Mouse (Mus musculus) gastrocnemius, postnatal 14 days (tissue): ENCODE results near the gene Dctn1. TPM values are rescaled to one million over a fixed set of nuclear protein-coding genes. Genes with fewer than 3 reads are reported as not detected.

Experiments
- DNase-seq: peaks from one replicate; pipeline ENCODE4 v3.0.0; 2021; ENCODE audit warnings: mixed read lengths
- intact Hi-C: fragments of 180-260 bp; cut with DNase I; formaldehyde crosslinking; loops from one replicate; pipeline ENCODE4 v1.15.1; 2025; ENCODE audit warnings: low total_unique reads
- total RNA-seq, 2 experiments: library from RNA; stranded (reverse); gene quantifications; 2 replicates each; pipeline ENCODE4 v1.2.3; 2021

Dctn1 gene
- total RNA-seq, 2 experiments from 2014 or later: 116 to 120 TPM

DNA sequence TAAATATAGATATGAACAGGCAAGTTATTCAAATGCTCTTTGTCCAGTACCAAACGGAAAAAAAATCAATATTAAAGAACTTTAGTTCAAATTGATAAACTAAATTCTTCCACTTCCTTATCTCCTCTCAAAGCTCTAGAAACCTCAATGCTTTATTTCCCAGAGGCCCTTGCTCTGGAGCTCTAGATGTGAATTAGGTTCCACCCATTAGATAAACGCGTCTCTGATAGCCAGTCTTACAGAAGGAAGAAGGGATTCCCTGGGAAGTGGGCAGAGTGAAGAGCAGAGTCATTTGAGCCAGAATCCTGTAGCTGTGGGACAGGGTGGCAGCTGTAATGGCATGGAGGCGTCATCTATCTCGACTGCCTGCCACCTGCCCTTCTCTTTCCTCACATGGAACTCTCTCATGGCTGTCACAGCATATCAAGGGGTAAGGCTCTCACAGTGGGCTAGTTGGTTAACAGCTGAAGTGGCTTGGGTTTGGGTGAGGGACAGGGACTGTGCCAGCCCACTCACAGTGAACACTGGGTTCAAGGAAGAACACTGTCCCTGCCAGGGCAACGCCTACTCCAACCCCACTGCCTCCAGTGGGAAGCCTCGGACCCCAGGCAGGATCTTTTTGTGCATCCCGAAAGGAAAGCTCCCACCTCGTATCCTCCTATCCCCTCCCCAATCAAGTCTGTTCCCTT lies 41.8 kb downstream of the Dctn1 start:
- no peak for DNase-seq
- intact Hi-C loops: no loop called here

DNA sequence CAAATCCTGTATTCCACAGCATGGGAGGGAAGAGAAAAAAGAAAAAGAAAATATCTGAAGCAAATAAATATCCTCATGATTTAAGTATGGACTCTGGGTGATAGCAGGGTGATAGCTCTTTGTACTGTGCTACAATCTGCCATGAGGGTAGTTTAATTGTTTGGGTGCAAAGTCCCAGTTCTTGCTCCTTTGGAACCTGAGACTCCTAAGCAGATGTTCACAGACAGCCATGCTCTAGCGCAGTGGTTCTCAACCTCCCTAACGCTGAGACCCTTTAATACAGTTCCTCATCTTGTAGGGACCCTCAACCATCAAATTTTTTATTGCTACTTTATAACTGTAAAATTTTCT lies 42.3 kb downstream of the Dctn1 start:
- intact Hi-C loops: no loop called here
- no peak for DNase-seq

DNA sequence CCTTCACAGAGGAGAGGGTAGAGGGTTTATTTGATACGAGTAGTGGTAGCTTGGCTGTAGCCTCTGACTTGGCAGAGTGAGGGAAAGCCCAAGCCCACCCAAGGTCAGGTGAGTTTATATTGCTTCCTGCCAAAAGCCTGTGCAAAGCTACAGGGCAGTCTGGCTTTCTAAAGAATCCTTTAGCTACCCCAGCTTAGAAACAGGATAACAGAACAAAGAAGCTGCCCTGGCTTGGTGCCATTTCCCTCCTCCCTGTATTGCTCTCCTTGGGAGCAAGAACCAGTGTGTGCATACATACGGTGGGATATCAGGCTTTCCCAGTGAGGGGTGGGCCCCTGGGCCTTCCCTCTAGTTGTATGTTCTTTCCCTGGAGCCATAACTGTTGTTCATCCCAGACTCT lies 44.8 kb downstream of the Dctn1 start:
- intact Hi-C loops: no loop called here
- no peak for DNase-seq

DNA sequence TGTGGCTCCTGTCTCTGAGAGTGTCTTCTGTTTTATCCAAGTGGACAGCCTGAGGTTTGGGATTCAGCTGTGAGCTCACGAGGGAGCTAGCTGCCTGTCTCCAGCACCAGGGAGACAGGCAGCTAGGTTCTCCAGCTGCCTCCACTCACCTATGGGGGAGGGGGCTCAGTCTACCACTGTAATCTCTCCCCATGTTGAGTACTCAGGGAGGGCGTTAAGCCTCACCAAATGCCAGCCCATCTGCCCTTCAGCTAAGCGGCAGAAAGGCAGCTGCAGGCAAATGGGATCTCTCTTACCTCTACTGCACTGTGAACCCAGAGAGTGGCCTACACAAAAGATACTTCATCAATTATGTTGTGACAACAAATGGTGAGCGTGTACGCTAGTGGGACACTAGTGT lies 45.8 kb downstream of the Dctn1 start:
- intact Hi-C loops: no loop called here
- no peak for DNase-seq

DNA sequence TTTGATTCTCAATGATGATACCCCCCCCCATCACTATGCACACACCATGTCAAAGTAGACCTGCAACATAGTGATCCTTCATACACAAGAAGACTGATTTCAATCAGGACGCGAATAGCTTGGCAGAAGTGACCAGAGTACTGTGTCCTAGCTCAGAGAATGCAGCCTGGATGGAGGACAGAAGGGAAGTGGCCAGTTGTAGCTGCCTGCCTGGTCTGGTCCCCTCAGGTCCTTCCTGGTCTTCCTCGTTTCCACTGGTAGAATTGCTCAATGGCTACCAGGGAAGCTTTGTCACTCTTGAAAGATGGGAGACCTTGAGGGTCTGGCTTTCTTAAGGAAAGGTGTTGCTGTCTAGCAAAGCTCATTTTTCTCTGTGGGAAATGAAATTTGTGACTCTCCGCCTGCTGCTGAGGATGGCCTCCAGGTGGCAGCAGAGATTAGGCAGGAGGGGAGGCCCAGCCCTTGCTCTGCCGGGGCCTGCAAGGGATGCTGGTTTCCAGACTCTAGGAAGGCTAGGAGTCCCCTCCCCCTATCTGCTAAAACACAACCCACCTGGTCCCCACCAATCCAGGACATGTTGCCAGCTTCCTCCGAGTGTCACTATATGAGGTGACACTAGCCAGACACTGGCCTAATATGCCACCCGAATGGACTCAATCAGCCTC lies 49.4 kb downstream of the Dctn1 start:
- intact Hi-C loops: no loop called here
- peak; percentile 70 for DNase-seq

DNA sequence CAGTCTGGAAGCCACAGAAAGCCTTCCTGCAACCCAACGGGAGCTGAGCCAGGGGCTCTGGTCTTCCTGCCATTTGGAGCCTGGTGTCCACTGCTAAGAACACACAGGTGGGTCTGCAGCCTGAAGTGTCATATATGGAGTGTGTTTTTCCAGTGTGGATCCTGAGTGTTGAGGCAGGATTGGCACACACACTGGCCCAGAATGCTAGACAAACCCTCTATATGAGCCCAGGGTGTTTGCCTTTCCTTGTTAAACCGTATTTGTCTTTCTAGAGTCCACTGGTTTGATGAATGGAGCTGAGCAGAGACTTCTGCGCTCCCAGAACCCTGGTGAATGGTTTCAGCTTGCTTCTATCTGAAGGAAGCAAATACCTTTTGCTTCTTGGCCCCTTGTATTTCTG lies 54.1 kb downstream of the Dctn1 start, which contains the start of gene Slc4a5:
TSS of gene Slc4a5 (plus strand) at position 15 of the 400 bp plus-strand sequence.
- DNase-seq: no peak
- intact Hi-C loops: no loop called here

DNA sequence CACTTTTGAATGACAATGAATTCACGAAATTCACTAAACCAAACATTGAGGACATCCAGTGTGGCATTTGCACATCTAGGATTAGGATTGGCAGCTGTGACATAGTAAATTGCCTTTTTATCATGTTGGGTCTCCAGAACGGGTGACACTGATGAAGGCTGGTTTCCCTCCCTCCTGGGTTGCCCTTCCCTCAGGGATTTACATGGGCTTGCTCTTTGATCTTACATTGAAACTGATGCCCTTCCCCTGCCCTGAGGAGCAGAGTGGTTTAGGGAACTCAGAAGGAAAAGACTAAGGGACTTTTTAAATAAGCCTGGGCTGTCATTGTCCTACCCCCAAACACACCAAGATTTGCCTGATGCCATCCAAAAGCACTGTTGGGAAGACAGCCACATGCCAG lies 65.8 kb downstream of the Dctn1 start:
- DNase-seq: no peak
- intact Hi-C loops: no loop called here

DNA sequence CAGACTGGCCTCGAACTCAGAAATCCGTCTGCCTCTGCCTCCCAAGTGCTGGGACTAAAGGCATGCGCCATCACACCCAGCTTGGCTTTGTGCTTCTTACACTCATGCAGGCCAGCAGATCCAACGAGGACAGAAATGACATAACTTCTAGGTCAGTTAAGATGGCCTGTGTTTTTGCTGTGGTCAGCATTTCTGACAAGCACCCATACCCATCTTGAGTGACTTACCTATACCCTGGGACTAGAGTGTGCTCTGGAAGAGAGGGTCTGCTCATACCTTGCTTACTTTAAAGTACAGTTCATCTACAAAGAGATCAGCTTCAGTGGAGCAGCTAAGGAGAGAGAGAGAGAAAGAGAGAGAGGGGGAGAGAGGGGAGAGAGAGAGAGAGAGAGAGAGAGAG lies 67.6 kb downstream of the Dctn1 start:
- intact Hi-C loops: no loop called here
- no peak for DNase-seq

DNA sequence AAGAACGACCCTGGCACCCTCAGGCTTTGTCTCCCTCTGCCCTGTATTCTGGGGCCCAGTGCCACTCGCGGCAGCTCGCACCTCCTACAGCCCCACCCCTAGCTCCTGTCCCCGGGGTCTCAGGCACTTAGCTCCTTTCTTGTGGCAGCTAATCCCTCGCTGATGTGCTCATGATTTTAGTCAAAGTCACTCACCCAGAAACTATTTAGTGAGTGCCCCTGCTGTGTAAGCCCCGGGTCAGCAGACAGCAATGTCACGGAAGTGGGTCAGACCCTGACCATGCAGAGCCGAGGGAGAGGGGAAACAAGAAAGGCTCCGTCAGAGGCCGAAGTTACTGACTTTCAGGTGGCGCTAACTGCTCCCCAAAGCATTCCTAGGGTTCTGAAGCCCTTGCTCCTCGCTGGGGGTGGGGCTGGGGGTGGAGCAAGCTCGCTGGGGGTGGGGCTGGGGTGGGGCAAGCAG lies 68.6 kb downstream of the Dctn1 start:
- DNase-seq: no peak
- intact Hi-C loops: no loop called here

DNA sequence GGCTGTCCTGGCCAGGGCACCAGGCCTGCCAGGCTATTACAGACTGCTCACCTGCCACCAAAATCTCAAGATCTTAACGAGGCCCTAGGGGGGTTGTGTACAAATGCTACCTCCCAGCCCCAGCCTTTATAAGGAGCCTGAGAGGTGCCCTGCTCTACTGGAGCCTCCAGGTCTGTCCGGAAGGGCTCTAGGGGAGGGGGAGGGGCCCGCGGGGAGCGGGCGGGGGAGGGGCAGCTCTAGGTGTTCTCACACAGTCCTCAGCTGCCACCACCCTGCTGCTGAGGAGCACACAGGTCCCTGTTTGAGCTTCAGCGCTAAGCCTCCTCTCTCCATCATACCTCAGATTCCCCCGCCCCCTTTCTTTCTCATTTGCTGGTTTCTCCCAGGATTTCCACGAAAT lies 71.4 kb downstream of the Dctn1 start:
- no peak for DNase-seq
- intact Hi-C loops: no loop called here

DNA sequence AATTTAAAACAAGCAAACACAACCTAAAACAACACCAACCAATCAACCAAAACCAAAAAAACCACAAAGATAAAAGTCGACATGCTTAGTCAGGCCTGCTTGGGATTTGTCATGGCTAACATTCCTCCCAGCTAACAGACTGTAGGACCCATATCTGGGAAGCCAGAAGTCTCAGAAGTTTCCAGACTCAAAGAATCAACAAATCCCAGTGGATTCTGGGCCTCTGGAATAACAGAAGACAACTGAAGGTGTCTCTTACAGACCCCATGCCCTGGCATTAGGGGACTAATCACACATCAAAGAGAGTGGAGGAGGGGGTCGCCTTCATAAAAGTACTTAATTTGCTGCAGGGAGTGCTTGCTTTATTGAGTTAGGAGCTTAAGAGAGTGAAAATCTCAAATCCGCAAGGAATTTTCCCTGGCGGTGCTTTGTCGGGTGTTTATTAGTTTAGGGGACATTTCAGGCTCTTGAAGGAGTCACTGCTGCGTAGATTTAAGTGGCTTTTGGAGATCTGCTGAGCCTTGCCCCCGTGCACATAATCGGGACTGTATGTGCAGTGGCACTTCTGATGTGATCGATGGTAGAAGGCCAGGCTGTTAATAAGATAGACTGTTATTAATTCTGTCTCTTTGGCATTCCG lies 78.8 kb downstream of the Dctn1 start:
- intact Hi-C loops: no loop called here
- no peak for DNase-seq

DNA sequence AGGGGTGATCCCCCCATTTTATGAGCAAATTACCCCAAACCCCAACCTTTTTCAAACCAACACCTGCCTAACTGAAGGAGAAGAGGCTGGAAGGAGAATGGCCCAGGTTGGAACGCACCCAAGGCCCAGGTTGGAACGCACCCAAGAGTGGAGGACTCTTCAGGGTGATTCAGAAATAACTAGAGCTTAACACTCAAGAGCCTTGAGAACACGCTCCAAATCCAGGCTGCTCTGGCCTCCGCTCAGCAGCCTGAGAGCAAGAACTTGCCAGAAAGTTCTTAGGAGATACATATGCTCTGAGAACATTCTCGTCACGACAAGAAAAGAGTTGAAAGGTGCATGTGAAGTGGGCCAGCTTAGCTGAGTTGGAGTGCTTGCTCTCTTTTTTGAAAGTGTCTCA lies 79.4 kb downstream of the Dctn1 start:
- intact Hi-C loops: no loop called here
- DNase-seq: peak; percentile 36

DNA sequence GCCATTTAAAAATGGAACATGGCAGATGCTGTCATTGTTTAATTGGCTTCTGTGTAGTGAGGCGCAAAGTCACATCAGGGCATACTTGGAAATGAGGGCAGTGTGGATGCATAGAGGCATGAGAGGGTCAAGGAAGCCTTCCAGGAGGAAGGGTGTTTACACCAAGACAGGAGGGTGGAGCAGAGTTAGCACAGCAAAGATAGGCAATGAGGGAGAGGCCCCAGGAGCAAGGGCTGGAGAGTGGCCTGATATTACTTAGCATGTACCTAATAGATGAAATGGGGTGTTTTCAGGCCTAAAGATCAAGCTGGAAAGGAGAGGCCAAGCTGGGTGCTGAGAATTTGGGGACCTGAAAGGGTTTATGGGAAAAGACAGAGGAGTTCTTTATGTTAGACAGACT lies 80.3 kb downstream of the Dctn1 start:
- DNase-seq: no peak
- intact Hi-C loops: no loop called here

DNA sequence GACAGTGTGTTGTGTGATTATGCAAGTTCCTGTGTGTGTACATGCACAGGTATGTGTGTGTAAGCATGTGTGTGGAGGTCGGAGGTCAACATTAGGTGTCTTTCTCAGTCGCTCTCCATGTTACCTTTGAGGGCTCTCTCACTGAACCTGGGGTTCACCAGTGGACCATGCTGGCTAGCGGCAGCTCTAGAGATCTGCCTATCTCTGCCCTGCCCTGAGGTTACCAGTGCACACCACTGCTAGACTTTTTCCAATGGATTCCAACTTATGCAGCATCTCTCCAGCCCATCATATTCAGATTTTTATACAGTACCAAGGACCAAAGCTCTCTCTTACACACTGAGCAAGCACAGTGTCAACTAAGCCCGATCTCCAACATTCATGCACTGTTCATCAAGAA lies 81.0 kb downstream of the Dctn1 start:
- no peak for DNase-seq
- intact Hi-C loops: no loop called here

DNA sequence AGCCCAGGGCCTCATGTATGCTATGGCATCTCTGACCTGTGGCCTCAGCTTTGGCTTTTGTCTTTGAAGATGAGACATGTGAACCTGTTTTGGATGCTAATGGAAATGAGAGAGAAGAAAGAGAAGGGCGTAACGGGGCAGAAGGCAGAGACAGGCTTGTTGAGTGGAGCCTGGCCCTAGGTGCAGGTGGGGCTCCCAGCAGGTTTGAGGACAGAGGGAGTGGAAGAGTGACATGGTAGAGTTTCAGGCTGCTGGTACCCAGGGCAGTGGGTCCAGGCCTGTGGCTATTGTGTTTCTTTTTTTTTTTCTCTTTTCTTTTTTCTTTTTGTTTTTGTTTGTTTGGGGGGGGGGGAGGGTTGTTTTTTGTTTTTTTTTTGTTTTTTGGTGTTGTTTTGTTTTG lies 81.4 kb downstream of the Dctn1 start:
- intact Hi-C loops: no loop called here
- no peak for DNase-seq

Other genes starting within 250 kb of the Dctn1 start
- under 1 TPM; 0.16 to 0.71 TPM for gene Sema4f, start 226.2 kb upstream of the Dctn1 start, total RNA-seq
- gene M1ap, start 219.0 kb upstream of the Dctn1 start, total RNA-seq: 1 to 10 TPM in 1 of 2 experiments, under 1 TPM in 1; 0.82 to 1.1 TPM
- gene Dok1, start 132.4 kb upstream of the Dctn1 start, total RNA-seq: 1 to 10 TPM; 5.0 to 7.1 TPM
- gene Loxl3, start 131.7 kb upstream of the Dctn1 start, total RNA-seq: 1 to 10 TPM; 6.9 to 7.4 TPM
- gene Aup1, start 111.4 kb upstream of the Dctn1 start, total RNA-seq: 10 to 100 TPM; 60.2 to 65.8 TPM
- gene Htra2, start 110.6 kb upstream of the Dctn1 start, total RNA-seq: 10 to 100 TPM; 20.0 to 21.7 TPM
- gene Dqx1, start 108.1 kb upstream of the Dctn1 start, total RNA-seq: under 1 TPM; 0.27 to 0.35 TPM
- gene Tlx2, start 95.6 kb upstream of the Dctn1 start, total RNA-seq: not detected
- 1 to 10 TPM; 6.8 to 7.0 TPM for gene Pcgf1, start 88.1 kb upstream of the Dctn1 start, total RNA-seq
- gene Lbx2, start 79.6 kb upstream of the Dctn1 start, total RNA-seq: under 1 TPM in 1 of 2 experiments, not detected in 1; 0.49 TPM
- gene Ccdc142, start 64.3 kb upstream of the Dctn1 start, total RNA-seq: 1 to 10 TPM in 1 of 2 experiments, not detected in 1; 1.2 TPM
- gene Gm42688, start 64.3 kb upstream of the Dctn1 start, total RNA-seq: under 1 TPM; 0.88 to 1.00 TPM
- gene Mrpl53, start 56.9 kb upstream of the Dctn1 start, total RNA-seq: 100 to 1,000 TPM; 100 to 117 TPM
- 1 to 10 TPM; 6.8 to 8.8 TPM for gene Mogs, start 50.4 kb upstream of the Dctn1 start, total RNA-seq
- 10 to 100 TPM; 48.2 to 50.5 TPM for gene Wbp1, start 44.4 kb upstream of the Dctn1 start, total RNA-seq
- 10 to 100 TPM; 14.5 to 15.2 TPM for gene Ino80b, start 40.5 kb upstream of the Dctn1 start, total RNA-seq
- gene Rtkn, start 30.5 kb upstream of the Dctn1 start, total RNA-seq: 10 to 100 TPM; 13.0 to 16.5 TPM
- 1 to 10 TPM; 1.2 to 2.0 TPM for gene Wdr54, start 9.5 kb upstream of the Dctn1 start, total RNA-seq
- gene 1700003E16Rik, start 9.5 kb upstream of the Dctn1 start, total RNA-seq: not detected
- not detected for gene Slc4a5, start 53.9 kb downstream of the Dctn1 start, total RNA-seq
- 1 to 10 TPM; 3.7 to 6.7 TPM for gene Mthfd2, start 160.0 kb downstream of the Dctn1 start, total RNA-seq
- gene Mob1a, start 160.1 kb downstream of the Dctn1 start, total RNA-seq: 10 to 100 TPM; 15.7 to 17.5 TPM
- 100 to 1,000 TPM; 214 to 234 TPM for gene Bola3, start 183.2 kb downstream of the Dctn1 start, total RNA-seq